In the genomic region with DNA sequence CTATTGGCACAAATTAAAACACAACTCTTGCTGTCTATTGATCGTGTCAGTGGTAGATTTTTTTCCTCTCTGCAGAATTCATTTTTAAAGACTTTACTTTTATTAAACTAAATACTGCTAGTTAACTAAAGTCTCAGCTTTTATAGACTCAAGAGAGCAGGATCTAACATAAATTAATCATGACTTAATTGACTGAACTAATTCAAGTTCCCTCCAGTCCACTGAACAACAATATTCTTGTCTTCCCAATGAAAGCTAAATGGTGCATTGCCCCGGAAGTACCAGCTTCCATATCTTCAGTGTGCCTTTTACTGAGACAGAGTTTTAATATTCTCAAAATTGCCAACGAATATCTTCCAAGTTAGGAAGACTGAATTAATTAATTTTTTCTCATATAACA, we compare ENCODE assay signal across 20 mouse cellular contexts.
"Had no signal": no experiment of that assay in that cellular context is flagged by ENCODE, and none has a peak within 500 bp of the region (broad histone marks: within the 10 kb centered on the region; RNA-seq: fewer than 3 reads in every experiment).

No protein-coding gene starts in this region.

- H3K27me3 ChIP-seq: liver, embryonic 15.5 days; lung, embryonic 15.5 days; megakaryocyte, embryonic 14.5 days; midbrain, embryonic 13.5 days; midbrain, embryonic 15.5 days; neural tube, embryonic 12.5 days had no signal

- H3K4me2 ChIP-seq: liver, embryonic 15.5 days; lung, embryonic 15.5 days; midbrain, embryonic 11.5 days; midbrain, embryonic 13.5 days; midbrain, embryonic 15.5 days; neural tube, embryonic 12.5 days had no signal

- H3K4me1 ChIP-seq: liver, embryonic 15.5 days; lung, embryonic 15.5 days; megakaryocyte, embryonic 14.5 days; midbrain, embryonic 15.5 days; neural tube, embryonic 12.5 days had no signal

- H3K9me3 ChIP-seq: liver, embryonic 15.5 days; lung, embryonic 15.5 days; midbrain, embryonic 13.5 days; midbrain, embryonic 15.5 days; neural tube, embryonic 12.5 days had no signal

- H3K36me3 ChIP-seq: liver, embryonic 15.5 days; lung, embryonic 15.5 days; midbrain, embryonic 13.5 days; midbrain, embryonic 15.5 days; neural tube, embryonic 12.5 days had no signal

- ATAC-seq: liver, postnatal 0 days; lung, postnatal 0 days; midbrain, embryonic 13.5 days; midbrain, embryonic 15.5 days had no signal

- H3K4me3 ChIP-seq: liver, embryonic 15.5 days; lung, embryonic 15.5 days; megakaryocyte, embryonic 14.5 days; midbrain, embryonic 13.5 days; midbrain, embryonic 15.5 days; neural tube, embryonic 12.5 days had no signal

- DNase-seq: liver, postnatal 0 days; lung, adult 2 months; lung, postnatal 14 days; lung, postnatal 36 days; right cerebral cortex, adult 18-20 months; right cerebral cortex, postnatal 25 days; right cerebral cortex, postnatal 4 days; spleen, adult 18-20 months; thymus, adult 18-20 months; thymus, postnatal 25 days; thymus, postnatal 4 days had no signal

- H3K9ac ChIP-seq: liver, embryonic 15.5 days; liver, postnatal 0 days; lung, embryonic 15.5 days; midbrain, embryonic 13.5 days; midbrain, embryonic 15.5 days; neural tube, embryonic 12.5 days had no signal

- H3K27ac ChIP-seq: liver, embryonic 15.5 days; lung, embryonic 15.5 days; macrophage; midbrain, embryonic 13.5 days; midbrain, embryonic 15.5 days; neural tube, embryonic 12.5 days had no signal
